Mouse (Mus musculus): Measurements from ENCODE around the gene Gpc5. TPM values are rescaled to one million over a fixed set of nuclear protein-coding genes. Genes with fewer than 3 reads are reported as not detected.

Gpc5 gene
- total RNA-seq, 2 experiments from 2014 or later, result not detected

GRCm38 (mm10) chr14:115349448-115349847 lies 257.4 kb downstream of the Gpc5 start:
- no peak for DNase-seq (ENCODE audit: low spot score in 2 of 2)

GRCm38 (mm10) chr14:115365320-115365935 lies 273.4 kb downstream of the Gpc5 start:
- no peak for DNase-seq (ENCODE audit: low spot score in 2 of 2)

GRCm38 (mm10) chr14:115369611-115370167 lies 277.7 kb downstream of the Gpc5 start:
- DNase-seq (ENCODE audit: low spot score in 2 of 2), result no peak

- peak in 1 of 2 experiments; percentile 26 for DNase-seq (ENCODE audit: low spot score in 2 of 2)
Measured at GRCm38 (mm10) chr14:115371131-115371530, 279.1 kb downstream of the Gpc5 start.

GRCm38 (mm10) chr14:115391831-115392230 lies 299.8 kb downstream of the Gpc5 start:
- no peak for DNase-seq (ENCODE audit: low spot score in 2 of 2)

- peak in 1 of 2 experiments; percentile 14 for DNase-seq (ENCODE audit: low spot score in 2 of 2)
Measured at GRCm38 (mm10) chr14:115392894-115393524, 301.0 kb downstream of the Gpc5 start.

- DNase-seq (ENCODE audit: low spot score in 2 of 2), result no peak
Measured at GRCm38 (mm10) chr14:115406596-115406995, 314.6 kb downstream of the Gpc5 start.

- no peak for DNase-seq (ENCODE audit: low spot score in 2 of 2)
Measured at GRCm38 (mm10) chr14:115407309-115407930, 315.4 kb downstream of the Gpc5 start.

- DNase-seq (ENCODE audit: low spot score in 2 of 2), result no peak
Measured at GRCm38 (mm10) chr14:115410881-115411280, 318.9 kb downstream of the Gpc5 start.

GRCm38 (mm10) chr14:115411513-115412174 lies 319.6 kb downstream of the Gpc5 start:
- DNase-seq (ENCODE audit: low spot score in 2 of 2), result no peak

GRCm38 (mm10) chr14:115412821-115413220 lies 320.8 kb downstream of the Gpc5 start:
- no peak for DNase-seq (ENCODE audit: low spot score in 2 of 2)

- no peak for DNase-seq (ENCODE audit: low spot score in 2 of 2)
Measured at GRCm38 (mm10) chr14:115413429-115413828, 321.4 kb downstream of the Gpc5 start.

- DNase-seq (ENCODE audit: low spot score in 2 of 2), result no peak
Measured at GRCm38 (mm10) chr14:115414545-115414944, 322.5 kb downstream of the Gpc5 start.

- DNase-seq (ENCODE audit: low spot score in 2 of 2), result no peak
Measured at GRCm38 (mm10) chr14:115431967-115432366, 340.0 kb downstream of the Gpc5 start.

GRCm38 (mm10) chr14:115432368-115432767 lies 340.4 kb downstream of the Gpc5 start:
- DNase-seq (ENCODE audit: low spot score in 2 of 2), result no peak

- no peak for DNase-seq (ENCODE audit: low spot score in 2 of 2)
Measured at GRCm38 (mm10) chr14:115436617-115437016, 344.6 kb downstream of the Gpc5 start.

GRCm38 (mm10) chr14:115444789-115445770 lies 353.1 kb downstream of the Gpc5 start:
- DNase-seq (ENCODE audit: low spot score in 2 of 2), result no peak

- no peak for DNase-seq (ENCODE audit: low spot score in 2 of 2)
Measured at GRCm38 (mm10) chr14:115450938-115451337, 358.9 kb downstream of the Gpc5 start.

GRCm38 (mm10) chr14:115467960-115468359 lies 375.9 kb downstream of the Gpc5 start:
- no peak for DNase-seq (ENCODE audit: low spot score in 2 of 2)

GRCm38 (mm10) chr14:115475234-115475633 lies 383.2 kb downstream of the Gpc5 start:
- peak in 1 of 2 experiments; percentile 26 for DNase-seq (ENCODE audit: low spot score in 2 of 2)
